Mouse (Mus musculus): ENCODE measurements at regions not wholly inside any gene's neighbourhood (a gene's known extent, or its start where the extent isn't known, plus 50 kb on each side); places are given as distances from the start of the nearest gene placed in this dataset.

GRCm38 (mm10) chr11:52523191-52523590, 127.0 kb downstream of the 9530068E07Rik start:
- no peaks in the 10 kb centered on the region for H3K4me1 ChIP-seq (ENCODE audit: insufficient read depth, low read depth, low read length)
- DNase-seq (ENCODE audit: low spot score), result no peak
- no peaks in the 10 kb centered on the region; the same call in 1 of the 2 replicates for H3K27me3 ChIP-seq (ENCODE audit: insufficient read depth, low read length)
- no peak for TF ChIP-seq TAL1 (conservative IDR thresholded peaks at IDR 0.05; ENCODE audit: low read depth, low read length)
- TF ChIP-seq GATA2 (IDR thresholded peaks at IDR 0.05; ENCODE audit: borderline replicate concordance, low read depth, low read length), result no peak
- no peak for TF ChIP-seq POLR2AphosphoS5 (IDR thresholded peaks at IDR 0.05; ENCODE audit: insufficient replicate concordance, low read depth, low read length)
- TF ChIP-seq GATA1 (IDR thresholded peaks at IDR 0.05; ENCODE audit: borderline replicate concordance, low read length), result no peak
- TF ChIP-seq CTCF (IDR thresholded peaks at IDR 0.05; ENCODE audit: low read depth, low read length), result no peak
- H3K9me3 ChIP-seq (replicated peaks), result no peaks in the 10 kb centered on the region
- no peak overlapping the region for H3K4me3 ChIP-seq (ENCODE audit: low read depth, low read length)
- no peaks in the 10 kb centered on the region for H3K36me3 ChIP-seq (replicated peaks)
- ATAC-seq (ENCODE audit: extremely low read depth, insufficient number of reproducible peaks, low FRiP score, poor library complexity, severe bottlenecking), result no peak

DNA sequence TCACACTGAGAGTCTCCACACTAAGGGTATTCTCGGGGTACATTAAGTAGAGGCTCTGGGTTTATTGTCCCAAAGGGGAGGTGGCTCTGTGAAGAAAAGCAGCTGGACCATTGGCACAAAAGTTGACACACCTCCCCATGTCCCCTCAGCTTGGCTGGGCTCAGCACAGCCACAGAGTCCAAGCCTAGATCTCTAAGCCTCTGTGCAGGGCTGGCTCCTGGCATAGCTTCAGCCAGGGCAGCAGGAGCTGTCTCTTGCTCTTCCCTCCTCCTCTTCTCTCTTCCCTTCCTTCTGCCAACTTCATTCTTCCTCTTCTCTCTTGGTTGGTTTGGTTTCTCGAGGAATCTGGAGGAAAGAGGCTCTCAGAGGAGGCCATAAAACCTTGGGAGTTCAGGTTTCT, 127.4 kb downstream of the 9530068E07Rik start:
- no peaks in the 10 kb centered on the region; the same call in 1 of the 2 replicates for H3K27me3 ChIP-seq (ENCODE audit: insufficient read depth, low read length)
- no peaks in the 10 kb centered on the region for H3K36me3 ChIP-seq (replicated peaks)
- no peaks in the 10 kb centered on the region for H3K4me1 ChIP-seq (ENCODE audit: insufficient read depth, low read depth, low read length)
- H3K4me3 ChIP-seq (ENCODE audit: low read depth, low read length), result no peak overlapping the region
- DNase-seq (ENCODE audit: low spot score) (no peak), ATAC-seq (ENCODE audit: extremely low read depth, insufficient number of reproducible peaks, low FRiP score, poor library complexity, severe bottlenecking) (no peak)
- no peaks in the 10 kb centered on the region for H3K9me3 ChIP-seq (replicated peaks)
- no peak for TF ChIP-seq CTCF (IDR thresholded peaks at IDR 0.05; ENCODE audit: low read depth, low read length)
- TF ChIP-seq GATA2 (IDR thresholded peaks at IDR 0.05; ENCODE audit: borderline replicate concordance, low read depth, low read length), result no peak
- TF ChIP-seq TAL1 (conservative IDR thresholded peaks at IDR 0.05; ENCODE audit: low read depth, low read length), result no peak
- TF ChIP-seq POLR2AphosphoS5 (IDR thresholded peaks at IDR 0.05; ENCODE audit: insufficient replicate concordance, low read depth, low read length), result no peak
- no peak for TF ChIP-seq GATA1 (IDR thresholded peaks at IDR 0.05; ENCODE audit: borderline replicate concordance, low read length)

DNA sequence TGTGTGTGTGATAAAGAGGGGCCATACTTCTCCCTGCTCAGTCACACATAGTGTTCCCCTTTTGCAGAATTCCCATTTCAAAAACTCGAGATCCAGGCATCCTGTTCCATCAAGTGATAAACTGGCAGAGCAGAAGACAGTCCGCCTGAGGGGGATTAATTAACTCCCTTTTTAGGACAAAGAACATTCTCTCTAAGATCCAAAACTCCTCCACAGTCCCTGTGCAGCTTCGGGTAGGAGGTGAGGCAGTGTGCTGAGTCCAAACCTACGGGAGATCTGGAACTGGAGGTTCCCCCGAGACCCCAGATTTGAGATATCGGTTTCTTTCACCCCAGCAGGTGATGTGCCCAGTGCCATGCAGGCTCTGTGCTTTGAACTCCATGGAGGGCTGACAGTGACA, 129.2 kb downstream of the 9530068E07Rik start:
- H3K9me3 ChIP-seq (replicated peaks), result no peaks in the 10 kb centered on the region
- no peak for TF ChIP-seq POLR2AphosphoS5 (IDR thresholded peaks at IDR 0.05; ENCODE audit: insufficient replicate concordance, low read depth, low read length)
- TF ChIP-seq GATA1 (IDR thresholded peaks at IDR 0.05; ENCODE audit: borderline replicate concordance, low read length), result no peak
- no peak for TF ChIP-seq TAL1 (conservative IDR thresholded peaks at IDR 0.05; ENCODE audit: low read depth, low read length)
- no peak for TF ChIP-seq GATA2 (IDR thresholded peaks at IDR 0.05; ENCODE audit: borderline replicate concordance, low read depth, low read length)
- TF ChIP-seq CTCF (IDR thresholded peaks at IDR 0.05; ENCODE audit: low read depth, low read length), result no peak
- no peak for ATAC-seq (ENCODE audit: extremely low read depth, insufficient number of reproducible peaks, low FRiP score, poor library complexity, severe bottlenecking)
- no peaks in the 10 kb centered on the region; the same call in 1 of the 2 replicates for H3K27me3 ChIP-seq (ENCODE audit: insufficient read depth, low read length)
- no peak overlapping the region for H3K4me3 ChIP-seq (ENCODE audit: low read depth, low read length)
- H3K4me1 ChIP-seq (ENCODE audit: insufficient read depth, low read depth, low read length), result no peaks in the 10 kb centered on the region
- no peak for DNase-seq (ENCODE audit: low spot score)
- no peaks in the 10 kb centered on the region for H3K36me3 ChIP-seq (replicated peaks)

GRCm38 (mm10) chr11:52526306-52526705, 130.1 kb downstream of the 9530068E07Rik start:
- TF ChIP-seq CTCF (IDR thresholded peaks at IDR 0.05; ENCODE audit: low read depth, low read length) (no peak), GATA1 (IDR thresholded peaks at IDR 0.05; ENCODE audit: borderline replicate concordance, low read length) (no peak), POLR2AphosphoS5 (IDR thresholded peaks at IDR 0.05; ENCODE audit: insufficient replicate concordance, low read depth, low read length) (no peak), GATA2 (IDR thresholded peaks at IDR 0.05; ENCODE audit: borderline replicate concordance, low read depth, low read length) (no peak), TAL1 (conservative IDR thresholded peaks at IDR 0.05; ENCODE audit: low read depth, low read length) (no peak)
- no peaks in the 10 kb centered on the region for H3K4me1 ChIP-seq (ENCODE audit: insufficient read depth, low read depth, low read length)

GRCm38 (mm10) chr11:52533379-52533778, 137.2 kb downstream of the 9530068E07Rik start:
- Histone ChIP-seq H3K36me3 (replicated peaks) (no peaks in the 10 kb centered on the region), H3K9me3 (replicated peaks) (no peaks in the 10 kb centered on the region), H3K27me3 (ENCODE audit: insufficient read depth, low read length) (no peaks in the 10 kb centered on the region), H3K4me1 (ENCODE audit: insufficient read depth, low read depth, low read length) (no peaks in the 10 kb centered on the region), H3K4me3 (ENCODE audit: low read depth, low read length) (no peak overlapping the region)
- no peak for TF ChIP-seq TAL1 (conservative IDR thresholded peaks at IDR 0.05; ENCODE audit: low read depth, low read length)
- TF ChIP-seq GATA1 (IDR thresholded peaks at IDR 0.05; ENCODE audit: borderline replicate concordance, low read length), result no peak
- no peak for TF ChIP-seq POLR2AphosphoS5 (IDR thresholded peaks at IDR 0.05; ENCODE audit: insufficient replicate concordance, low read depth, low read length)
- no peak for TF ChIP-seq CTCF (IDR thresholded peaks at IDR 0.05; ENCODE audit: low read depth, low read length)
- TF ChIP-seq GATA2 (IDR thresholded peaks at IDR 0.05; ENCODE audit: borderline replicate concordance, low read depth, low read length), result no peak
- no peak for DNase-seq (ENCODE audit: low spot score)
- ATAC-seq (ENCODE audit: extremely low read depth, insufficient number of reproducible peaks, low FRiP score, poor library complexity, severe bottlenecking), result no peak

More at GRCm38 (mm10) chr11:52526306-52526705, 130.1 kb downstream of the 9530068E07Rik start:
- no peak for ATAC-seq (ENCODE audit: extremely low read depth, insufficient number of reproducible peaks, low FRiP score, poor library complexity, severe bottlenecking)
- H3K27me3 ChIP-seq (ENCODE audit: insufficient read depth, low read length), result no peaks in the 10 kb centered on the region; the same call in 1 of the 2 replicates
- no peaks in the 10 kb centered on the region for H3K36me3 ChIP-seq (replicated peaks)
- DNase-seq (ENCODE audit: low spot score), result no peak
- H3K9me3 ChIP-seq (replicated peaks), result no peaks in the 10 kb centered on the region
- no peak overlapping the region for H3K4me3 ChIP-seq (ENCODE audit: low read depth, low read length)

GRCm38 (mm10) chr11:52534586-52534985, 138.4 kb downstream of the 9530068E07Rik start:
- H3K4me3 ChIP-seq (ENCODE audit: low read depth, low read length), result no peak overlapping the region
- H3K4me1 ChIP-seq (ENCODE audit: insufficient read depth, low read depth, low read length), result no peaks in the 10 kb centered on the region
- no peaks in the 10 kb centered on the region for H3K36me3 ChIP-seq (replicated peaks)
- DNase-seq (ENCODE audit: low spot score), result no peak
- H3K27me3 ChIP-seq (ENCODE audit: insufficient read depth, low read length), result no peaks in the 10 kb centered on the region
- no peak for TF ChIP-seq CTCF (IDR thresholded peaks at IDR 0.05; ENCODE audit: low read depth, low read length)
- no peak for TF ChIP-seq GATA2 (IDR thresholded peaks at IDR 0.05; ENCODE audit: borderline replicate concordance, low read depth, low read length)
- TF ChIP-seq GATA1 (IDR thresholded peaks at IDR 0.05; ENCODE audit: borderline replicate concordance, low read length), result no peak
- TF ChIP-seq TAL1 (conservative IDR thresholded peaks at IDR 0.05; ENCODE audit: low read depth, low read length), result no peak
- no peak for TF ChIP-seq POLR2AphosphoS5 (IDR thresholded peaks at IDR 0.05; ENCODE audit: insufficient replicate concordance, low read depth, low read length)
- no peak for ATAC-seq (ENCODE audit: extremely low read depth, insufficient number of reproducible peaks, low FRiP score, poor library complexity, severe bottlenecking)
- no peaks in the 10 kb centered on the region for H3K9me3 ChIP-seq (replicated peaks)

All from G1E (cell line).